Mouse (Mus musculus): Measurements from ENCODE around the gene Tifab.

- no peak for TF ChIP-seq CTCF (IDR thresholded peaks at IDR 0.05; ENCODE audit: low read depth, low read length)
- TF ChIP-seq POLR2A (IDR thresholded peaks at IDR 0.05; ENCODE audit: extremely low read depth, insufficient read depth, low read length) = no peak
These were observed 42.6 kb upstream of the Tifab start for GRCm38 (mm10) chr13:56221129-56221910.

All from liver, adult 2 months (tissue).